Mouse (Mus musculus) MN1 (cell line): ENCODE data around the gene Anapc2.
"Not testable (repeated sequence)": the region's sequence is repeated elsewhere in the genome, so short reads cannot be mapped to it uniquely, and the experiment has no call there.

Experiments used
- DNase-seq: peaks from one replicate; pipeline ENCODE4 v3.0.0-alpha.2; 2016; ENCODE audit warnings: low spot score

Anapc2 gene

GRCm38 (mm10) chr2:25240723-25241437 is 31.4 kb upstream of the Anapc2 start:
- DNase-seq = peak; percentile 68

DNA sequence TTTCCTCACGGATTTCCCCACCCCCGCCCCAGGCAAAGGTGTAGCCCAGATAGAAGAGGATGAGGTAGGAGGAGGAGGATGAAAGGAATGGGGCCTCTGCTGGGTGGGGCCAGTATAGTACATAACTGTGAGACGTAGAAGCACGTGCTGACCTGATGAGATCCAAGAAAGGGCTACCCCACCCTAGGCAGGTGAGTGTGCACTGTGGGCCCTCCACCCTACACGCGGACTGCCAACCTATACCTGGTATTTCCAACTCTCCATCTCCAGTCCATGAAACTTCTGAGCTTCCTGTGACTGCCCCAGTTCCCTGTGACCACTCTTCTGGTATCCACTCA is 30.9 kb upstream of the Anapc2 start:
- DNase-seq = no peak

GRCm38 (mm10) chr2:25242101-25242506 is 30.2 kb upstream of the Anapc2 start, which contains the start of the genes Rnf208 and Cysrt1:
TSS of gene Rnf208 (plus strand) at chr2:25242255.
TSS of gene Cysrt1 (minus strand) at chr2:25242452.
- DNase-seq = peak; percentile 30

GRCm38 (mm10) chr2:25243342-25243741 is 28.9 kb upstream of the Anapc2 start:
- DNase-seq = no peak

- no peak for DNase-seq
These were observed 28.1 kb upstream of the Anapc2 start for GRCm38 (mm10) chr2:25244144-25244543.

GRCm38 (mm10) chr2:25246183-25247072 is 25.9 kb upstream of the Anapc2 start, which contains the start of gene AL732309.1:
TSS of gene AL732309.1 (minus strand) at chr2:25246863.
- DNase-seq = no peak

DNA sequence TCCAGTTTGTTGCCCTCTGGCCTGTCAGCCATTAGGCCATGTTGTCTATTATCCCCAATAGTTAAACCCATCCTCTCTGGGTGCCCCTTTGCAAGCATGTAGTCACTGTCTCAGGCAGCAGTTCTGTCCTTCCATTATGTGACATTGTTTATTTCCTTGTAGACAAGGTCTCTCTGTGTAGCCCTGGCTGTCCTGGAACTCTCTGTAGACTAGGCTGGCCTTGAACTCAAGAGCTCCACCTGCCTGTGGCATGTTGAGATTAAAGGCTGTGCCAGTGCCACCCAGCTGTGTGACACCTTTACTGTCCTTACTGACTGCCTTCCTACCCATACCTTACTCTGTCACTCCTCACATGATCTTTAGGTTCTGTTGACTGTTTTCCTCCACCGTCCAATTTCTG is 19.9 kb upstream of the Anapc2 start:
- no peak for DNase-seq

- DNase-seq = peak; percentile 87
These were observed 16.9 kb upstream of the Anapc2 start, which contains the start of gene Tmem203 for GRCm38 (mm10) chr2:25255284-25255779. TSS of gene Tmem203 (plus strand) at chr2:25255439.

GRCm38 (mm10) chr2:25256443-25257109 is 15.7 kb upstream of the Anapc2 start:
- peak; percentile 80 for DNase-seq

GRCm38 (mm10) chr2:25257250-25257649 is 15.0 kb upstream of the Anapc2 start:
- not testable (repeated sequence) for DNase-seq

GRCm38 (mm10) chr2:25258887-25259286 is 13.4 kb upstream of the Anapc2 start:
- no peak for DNase-seq

GRCm38 (mm10) chr2:25261870-25262269 is 10.4 kb upstream of the Anapc2 start:
- peak; percentile 56 for DNase-seq

DNA sequence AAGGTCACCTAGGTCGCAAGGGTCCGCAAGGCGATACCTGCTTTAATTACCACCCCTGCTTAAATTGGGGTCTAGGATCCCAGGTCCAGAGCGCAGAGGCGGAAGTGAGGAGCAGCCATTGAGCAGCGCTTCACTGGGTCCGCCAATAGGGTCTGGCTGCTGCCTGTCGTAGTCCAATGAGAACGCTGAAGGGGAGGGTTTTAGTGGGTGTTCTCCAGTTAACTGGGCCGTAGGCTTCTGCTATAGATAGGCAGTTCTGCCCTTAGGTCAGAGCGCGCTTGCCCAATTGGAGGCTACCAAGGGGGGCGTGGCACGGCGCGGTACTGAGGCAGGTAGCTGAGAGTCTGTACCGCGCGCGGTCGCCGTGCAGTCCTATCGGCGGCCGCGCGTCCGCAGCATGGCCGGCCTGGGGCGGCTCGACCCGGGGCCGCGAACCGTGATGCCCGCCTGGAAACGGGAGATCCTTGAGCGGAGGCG is 9.9 kb upstream of the Anapc2 start, which contains the start of gene Tprn:
Gene Tprn (plus strand): TSS at position 328 of the 477 bp plus-strand sequence.
- DNase-seq = peak; percentile 96

GRCm38 (mm10) chr2:25262795-25263622 is 9.3 kb upstream of the Anapc2 start:
- peak; percentile 67 for DNase-seq

- no peak for DNase-seq
These were observed 8.5 kb upstream of the Anapc2 start for GRCm38 (mm10) chr2:25263623-25264285.

GRCm38 (mm10) chr2:25264286-25264660 is 8.0 kb upstream of the Anapc2 start:
- no peak for DNase-seq

GRCm38 (mm10) chr2:25264851-25265250 is 7.4 kb upstream of the Anapc2 start:
- DNase-seq = no peak

DNA sequence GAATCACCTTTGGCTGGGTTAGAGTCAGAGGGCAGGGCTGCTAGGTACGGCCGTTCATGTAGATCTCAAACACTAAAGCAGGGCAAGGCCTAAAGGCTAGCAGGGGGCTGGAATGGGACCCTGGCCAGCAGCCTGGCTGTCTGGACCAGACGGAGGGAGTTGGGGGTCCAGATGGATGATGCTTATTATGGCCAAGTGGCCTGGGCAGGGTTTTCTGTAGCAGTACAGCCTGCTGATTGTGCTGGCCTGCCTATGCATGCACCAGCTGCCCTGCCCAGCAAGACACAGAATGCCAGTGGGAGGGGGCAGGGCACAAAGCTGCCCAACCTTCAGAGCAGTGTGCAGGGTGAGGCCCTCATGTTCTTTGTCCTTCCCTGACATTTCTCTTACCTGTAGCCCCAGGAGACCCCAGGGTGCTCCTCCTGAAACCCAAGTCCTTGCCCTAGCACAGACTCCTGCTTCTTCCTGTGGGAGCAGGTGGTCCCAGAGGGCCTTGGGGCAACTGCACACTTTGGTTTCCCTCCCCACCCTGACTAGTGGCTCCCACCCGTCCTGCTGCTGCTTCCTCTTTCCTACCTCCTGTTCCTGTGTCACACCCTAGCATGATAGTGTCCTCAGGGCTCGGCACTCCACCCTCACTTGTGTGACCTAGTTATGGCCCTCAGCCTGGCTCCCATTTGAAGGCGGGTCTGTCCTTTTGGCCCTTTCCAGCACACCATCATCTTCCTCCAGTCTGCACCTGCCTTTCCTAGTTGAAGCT is 6.2 kb upstream of the Anapc2 start:
- DNase-seq = no peak

GRCm38 (mm10) chr2:25266720-25267119 is 5.6 kb upstream of the Anapc2 start:
- no peak for DNase-seq

- DNase-seq = no peak
These were observed 5.0 kb upstream of the Anapc2 start for GRCm38 (mm10) chr2:25267241-25267640.
